Mouse (Mus musculus) liver, embryonic 14.5 days (tissue): Measurements from ENCODE around the gene 1190002N15Rik.

Source experiments
- CTCF ChIP-seq: IDR thresholded peaks from 2 replicates; pipeline ENCODE4 v1.5.1; 2016; ENCODE audit warnings: antibody characterized with exemption, low read depth, control low read depth
- EP300 ChIP-seq: IDR thresholded peaks from 2 replicates; pipeline ENCODE4 v1.6.1; 2016; ENCODE audit warnings: antibody characterized with exemption, low read depth

DNA sequence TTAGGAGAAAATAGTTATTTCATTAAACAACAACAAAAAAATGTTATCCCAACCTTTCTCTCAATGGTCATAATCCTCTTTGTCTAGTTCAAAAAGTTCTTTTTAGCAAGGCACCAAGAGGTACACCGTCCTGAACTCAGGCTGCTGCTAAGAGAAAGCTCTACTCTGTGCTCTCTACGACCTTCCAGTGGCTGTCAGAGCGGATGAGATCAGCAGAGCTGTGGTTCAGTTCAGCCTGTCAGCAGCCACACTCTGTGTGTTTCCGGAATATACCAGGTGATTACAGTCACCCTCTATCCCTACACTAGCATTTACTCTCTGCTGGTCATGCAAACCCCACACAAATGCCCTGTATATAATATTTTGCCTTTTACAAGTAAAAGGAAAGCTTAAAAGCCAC, 4.2 kb downstream of the 1190002N15Rik start:
- TF ChIP-seq CTCF (no peak), EP300 (no peak)
